14 mouse cellular contexts compared by ENCODE assay signal in genomic region chr15:9061150-9061882, GRCm38 (mm10). TPM values are rescaled to one million over a fixed set of nuclear protein-coding genes. Genes with fewer than 3 reads are reported as not detected.
DNase-seq lines count a peak whose midpoint lies in the region; ATAC-seq and TF ChIP-seq lines count a peak whose summit lies in the region.
"Had no signal": no experiment of that assay in that cellular context is flagged by ENCODE, and none has a peak within 500 bp of the region (broad histone marks: within the 10 kb centered on the region; RNA-seq: fewer than 3 reads in every experiment).

No protein-coding gene starts in this region.

- no peak for TF ChIP-seq EP300 in heart, postnatal 0 days (IDR thresholded peaks at IDR 0.05; ENCODE audit: low read depth)

- peak; percentile 64; the same call in 1 of the 2 replicates for ATAC-seq in heart, postnatal 0 days (ENCODE audit: insufficient read depth, low read depth)
- ATAC-seq in hindbrain, embryonic 12.5 days (ENCODE audit: low FRiP score): peak; percentile 92
- ATAC-seq in midbrain, embryonic 12.5 days (ENCODE audit: low FRiP score, low read depth): peak; percentile 80
- ATAC-seq in megakaryocyte, adult 5-6 weeks (ENCODE audit: poor library complexity, severe bottlenecking): no peak
- ATAC-seq: Patski had no signal

- no peaks in the 10 kb centered on the region for H3K9me3 ChIP-seq in heart, postnatal 0 days (replicated peaks; ENCODE audit: control insufficient read depth, low read length)
- no peaks in the 10 kb centered on the region for H3K9me3 ChIP-seq in hindbrain, embryonic 12.5 days (replicated peaks)
- no peaks in the 10 kb centered on the region for H3K9me3 ChIP-seq in midbrain, embryonic 12.5 days
- H3K9me3 ChIP-seq in embryonic facial prominence, embryonic 10.5 days: no peaks in the 10 kb centered on the region
- H3K9me3 ChIP-seq: liver, embryonic 15.5 days; megakaryocyte, embryonic 14.5 days; stomach, embryonic 15.5 days had no signal

- H3K4me3 ChIP-seq in heart, postnatal 0 days (ENCODE audit: low read depth, low read length): no peak overlapping the region
- H3K4me3 ChIP-seq in hindbrain, embryonic 12.5 days: no peak overlapping the region
- H3K4me3 ChIP-seq in midbrain, embryonic 12.5 days: no peak overlapping the region
- H3K4me3 ChIP-seq in embryonic facial prominence, embryonic 10.5 days: no peak overlapping the region
- H3K4me3 ChIP-seq: liver, embryonic 15.5 days; megakaryocyte, embryonic 14.5 days; stomach, embryonic 15.5 days had no signal

- H3K27ac ChIP-seq in heart, postnatal 0 days (ENCODE audit: low read depth): no peak overlapping the region
- no peak overlapping the region for H3K27ac ChIP-seq in hindbrain, embryonic 12.5 days
- 0 out of 2 replicates have a peak overlapping the region, but pooled peaks have one; percentile 25 for H3K27ac ChIP-seq in midbrain, embryonic 12.5 days (replicated peaks)
- no peak overlapping the region for H3K27ac ChIP-seq in embryonic facial prominence, embryonic 10.5 days (replicated peaks)
- H3K27ac ChIP-seq: liver, embryonic 15.5 days; stomach, embryonic 15.5 days had no signal

- TF ChIP-seq CTCF in heart, postnatal 0 days (IDR thresholded peaks at IDR 0.05; ENCODE audit: low read depth): no peak
- TF ChIP-seq CTCF in brain, embryonic 14.5 days (IDR thresholded peaks at IDR 0.05; ENCODE audit: borderline replicate concordance, extremely low read depth, insufficient read depth, insufficient read length): no peak

- 59% methylated on average over 7 of the region's 7 CpGs for WGBS in heart, postnatal 0 days
- WGBS in hindbrain, embryonic 12.5 days: 47% methylated on average over 7 of the region's 7 CpGs
- WGBS in midbrain, embryonic 12.5 days: 47% methylated on average over 7 of the region's 7 CpGs
- 60% methylated on average over 7 of the region's 7 CpGs for WGBS in embryonic facial prominence, embryonic 10.5 days

- no peak for TF ChIP-seq POLR2A in brain, embryonic 14.5 days (IDR thresholded peaks at IDR 0.05; ENCODE audit: borderline replicate concordance, extremely low read depth, insufficient read depth, insufficient read length, poor library complexity, severe bottlenecking)

- H3K36me3 ChIP-seq in heart, postnatal 0 days (replicated peaks; ENCODE audit: control insufficient read depth, insufficient read depth, low read length): no peaks in the 10 kb centered on the region
- no peaks in the 10 kb centered on the region for H3K36me3 ChIP-seq in hindbrain, embryonic 12.5 days
- no peaks in the 10 kb centered on the region for H3K36me3 ChIP-seq in midbrain, embryonic 12.5 days
- no peaks in the 10 kb centered on the region for H3K36me3 ChIP-seq in embryonic facial prominence, embryonic 10.5 days (replicated peaks)
- H3K36me3 ChIP-seq: liver, embryonic 15.5 days; stomach, embryonic 15.5 days had no signal

- no peaks in the 10 kb centered on the region for H3K4me1 ChIP-seq in heart, postnatal 0 days (ENCODE audit: control insufficient read depth, insufficient read depth)
- no peaks in the 10 kb centered on the region for H3K4me1 ChIP-seq in hindbrain, embryonic 12.5 days
- H3K4me1 ChIP-seq in midbrain, embryonic 12.5 days: peaks cover 2% of the 10 kb centered on the region; the same call in 1 of the 2 replicates
- H3K4me1 ChIP-seq in embryonic facial prominence, embryonic 10.5 days: no peaks in the 10 kb centered on the region
- H3K4me1 ChIP-seq: liver, embryonic 15.5 days; stomach, embryonic 15.5 days had no signal

- H3K27me3 ChIP-seq in heart, postnatal 0 days (ENCODE audit: control insufficient read depth, insufficient read depth, low read length): no peaks in the 10 kb centered on the region
- H3K27me3 ChIP-seq in hindbrain, embryonic 12.5 days: no peaks in the 10 kb centered on the region
- H3K27me3 ChIP-seq in midbrain, embryonic 12.5 days: no peaks in the 10 kb centered on the region
- H3K27me3 ChIP-seq in embryonic facial prominence, embryonic 10.5 days (replicated peaks; ENCODE audit: low read depth, poor library complexity, severe bottlenecking): no peaks in the 10 kb centered on the region
- H3K27me3 ChIP-seq: liver, embryonic 15.5 days; megakaryocyte, embryonic 14.5 days; stomach, embryonic 15.5 days had no signal

- no peak overlapping the region for H3K9ac ChIP-seq in heart, postnatal 0 days (replicated peaks; ENCODE audit: low read depth, low read length)
- H3K9ac ChIP-seq in hindbrain, embryonic 12.5 days: no peak overlapping the region
- no peak overlapping the region for H3K9ac ChIP-seq in midbrain, embryonic 12.5 days (replicated peaks)
- H3K9ac ChIP-seq: liver, embryonic 15.5 days; stomach, embryonic 15.5 days had no signal

- intact Hi-C loops in heart, postnatal 25 days (cut with DNase I): no loop called here

- DNase-seq in heart, postnatal 0 days (ENCODE audit: low spot score): no peak
- no peak for DNase-seq in heart, postnatal 25 days (ENCODE audit: low spot score)
- peak; percentile 77 for DNase-seq in brain, embryonic 14.5 days (ENCODE audit: low read depth)
- no peak for DNase-seq in embryonic facial prominence, embryonic 10.5 days (ENCODE audit: low spot score)
- no peak for DNase-seq in urinary bladder, adult 18-20 months (ENCODE audit: low spot score in 2 of 2)
- DNase-seq: adrenal gland, postnatal 14 days; cerebellum, adult 8-10 months had no signal

- no peak overlapping the region for H3K4me2 ChIP-seq in heart, postnatal 0 days (ENCODE audit: low read depth, low read length)
- no peak overlapping the region for H3K4me2 ChIP-seq in hindbrain, embryonic 12.5 days (replicated peaks)
- H3K4me2 ChIP-seq in midbrain, embryonic 12.5 days (replicated peaks): no peak overlapping the region
- H3K4me2 ChIP-seq: liver, embryonic 15.5 days; stomach, embryonic 15.5 days had no signal

RNA-seq across cellular contexts. Expression of gene Nadk2, which starts 9.7 kb away (rescaled TPM):
- 41.6 and 77.7 TPM in 2 replicates for total RNA-seq in heart, postnatal 0 days (2014; rRNA removed; ENCODE audit: low replicate concordance)
- 33.4 and 33.8 TPM in 2 replicates for polyA plus RNA-seq in heart, postnatal 0 days (2015; fragmentation: Nextera tagmentation; extraction: Ambion mirVana)
- total RNA-seq in heart, postnatal 25 days (2021): 10 to 100 TPM; 53.9 to 54.1 TPM
- 24.0 and 31.8 TPM in 2 replicates for polyA plus RNA-seq in brain, embryonic 14.5 days (2012; rRNA removed)
- 39.0 and 43.1 TPM in 2 replicates for polyA plus RNA-seq in hindbrain, embryonic 12.5 days (2016; fragmentation: Nextera tagmentation; extraction: Ambion mirVana)
- 35.3 and 36.5 TPM in 2 replicates for polyA plus RNA-seq in midbrain, embryonic 12.5 days (2016; fragmentation: Nextera tagmentation; extraction: Ambion mirVana)
- 25.7 and 32.3 TPM in 2 replicates for total RNA-seq in megakaryocyte, adult 5-6 weeks (2015)
- 30.0 and 31.3 TPM in 2 replicates for total RNA-seq in megakaryocyte, adult 5-6 weeks (2017)
- polyA plus RNA-seq in embryonic facial prominence, embryonic 10.5 days (2016; fragmentation: Nextera tagmentation; extraction: Ambion mirVana): 35.2 and 36.1 TPM in 2 replicates
